Mouse (Mus musculus) frontal cortex, postnatal 14 days (tissue): ENCODE data around the gene Atad3a.

Experiments
- DNase-seq, 2 experiments: peaks; one replicate each; pipeline ENCODE4 v3.0.0; 2022; ENCODE audit warnings: low spot score in 2 of 2

Gene Atad3a

DNA sequence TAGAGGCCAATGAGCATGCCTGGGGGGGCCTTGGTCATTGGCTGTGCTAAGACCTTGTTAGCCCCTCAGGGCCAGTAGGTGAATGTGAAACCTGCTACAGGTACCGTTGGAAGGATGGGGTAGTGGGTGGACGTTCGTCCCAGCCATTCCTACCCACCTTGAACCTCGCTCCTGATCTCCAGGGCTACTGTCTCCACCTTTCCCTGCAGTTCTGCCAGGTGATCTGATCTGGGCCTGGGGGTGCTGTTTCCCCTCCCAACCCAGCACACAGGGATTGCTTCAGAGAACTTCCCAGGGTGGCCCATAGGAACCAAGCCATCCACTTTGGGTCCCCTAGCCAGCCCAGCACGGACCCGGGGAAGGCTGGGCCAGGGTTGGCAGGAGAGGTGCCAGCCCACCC, 21.7 kb downstream of the Atad3a start:
- DNase-seq, result no peak

GRCm38 (mm10) chr4:155738262-155738661, 22.6 kb downstream of the Atad3a start:
- DNase-seq, result no peak

DNA sequence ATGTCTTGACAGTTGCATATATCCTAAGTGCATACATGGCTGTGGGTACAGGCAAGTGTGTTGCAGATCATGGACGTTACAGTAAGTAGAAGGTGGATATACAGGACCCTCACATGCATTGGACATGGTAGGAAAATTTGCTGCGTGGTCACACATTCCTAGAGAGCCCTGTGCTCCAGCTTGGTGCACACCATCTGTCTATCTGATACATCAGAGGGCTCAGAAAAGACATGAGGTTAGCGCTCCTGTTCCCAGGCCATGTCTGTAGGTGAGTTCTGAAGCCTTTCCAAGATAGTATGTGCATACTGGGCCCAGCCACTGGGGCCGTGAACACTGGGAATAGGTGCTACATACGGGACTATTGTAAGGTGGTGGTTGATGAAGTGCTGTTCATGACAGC, 24.5 kb downstream of the Atad3a start:
- DNase-seq, result no peak

- DNase-seq, result no peak
Observed at GRCm38 (mm10) chr4:155735788-155736187, 25.1 kb downstream of the Atad3a start.

- DNase-seq, result no peak
Observed at GRCm38 (mm10) chr4:155734951-155735702, 25.8 kb downstream of the Atad3a start.

GRCm38 (mm10) chr4:155734350-155734941, 26.4 kb downstream of the Atad3a start, which contains the start of gene Tmem240:
Gene Tmem240, plus strand, starts transcription at chr4:155734800.
- peak; percentile 87 to 88 for DNase-seq

- DNase-seq, result no peak
Observed at GRCm38 (mm10) chr4:155733267-155733666, 27.6 kb downstream of the Atad3a start.

- DNase-seq, result no peak
Observed at GRCm38 (mm10) chr4:155727993-155728392, 32.9 kb downstream of the Atad3a start.

DNA sequence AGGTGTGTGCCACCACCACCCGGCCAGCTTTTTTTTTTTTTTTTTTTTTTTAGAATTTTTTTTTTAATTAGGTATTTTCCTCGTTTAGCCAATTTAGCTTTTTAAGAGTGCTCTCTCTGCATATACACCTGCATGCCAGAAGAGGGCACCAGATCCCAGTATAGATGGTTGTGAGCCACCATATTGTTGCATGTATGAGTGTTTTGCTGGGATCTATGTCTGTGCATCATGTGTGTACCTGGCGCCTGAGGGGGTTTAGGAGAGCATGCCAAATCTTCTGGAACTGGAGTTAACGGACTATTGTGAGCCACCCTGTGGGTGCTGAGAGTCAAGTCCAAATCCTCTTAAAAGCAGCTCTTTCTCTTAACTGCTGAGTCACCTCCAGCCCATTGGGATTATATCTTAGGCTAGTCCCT, 39.2 kb downstream of the Atad3a start:
- DNase-seq, result no peak

DNA sequence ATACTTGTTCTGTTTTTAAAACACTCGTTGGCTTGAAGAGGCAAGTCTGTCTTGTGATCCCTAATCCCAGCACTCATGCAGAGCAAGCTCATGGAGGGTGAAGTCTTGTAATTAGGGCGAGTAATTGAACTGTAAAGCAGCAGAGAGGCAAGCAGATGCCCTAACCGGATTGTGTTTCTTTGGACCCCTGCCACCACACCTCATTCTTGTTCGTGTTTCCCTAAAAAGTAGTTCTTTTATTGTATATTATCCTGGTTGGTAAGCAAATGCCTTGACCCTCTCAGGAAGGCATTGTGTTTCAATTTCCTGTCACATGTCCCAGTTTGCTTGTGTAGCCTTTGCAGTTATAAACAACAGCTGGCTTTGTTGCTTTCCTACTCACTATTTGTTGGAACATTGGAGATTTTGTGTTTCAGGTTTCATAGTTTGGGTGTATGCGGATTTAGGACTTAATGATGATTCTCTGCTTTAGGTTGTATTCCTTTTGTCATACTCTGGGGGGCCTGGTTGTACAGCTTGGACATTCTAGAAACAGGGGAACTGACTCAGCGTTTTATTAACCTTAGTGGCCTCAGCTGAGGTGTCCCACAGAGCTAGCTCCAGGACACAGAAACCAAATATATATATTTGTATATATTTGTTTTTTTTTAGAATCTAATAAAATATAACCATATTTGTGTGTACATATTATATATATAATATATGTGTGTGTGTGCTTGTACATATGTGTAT, 50.2 kb downstream of the Atad3a start:
- DNase-seq, result no peak

DNA sequence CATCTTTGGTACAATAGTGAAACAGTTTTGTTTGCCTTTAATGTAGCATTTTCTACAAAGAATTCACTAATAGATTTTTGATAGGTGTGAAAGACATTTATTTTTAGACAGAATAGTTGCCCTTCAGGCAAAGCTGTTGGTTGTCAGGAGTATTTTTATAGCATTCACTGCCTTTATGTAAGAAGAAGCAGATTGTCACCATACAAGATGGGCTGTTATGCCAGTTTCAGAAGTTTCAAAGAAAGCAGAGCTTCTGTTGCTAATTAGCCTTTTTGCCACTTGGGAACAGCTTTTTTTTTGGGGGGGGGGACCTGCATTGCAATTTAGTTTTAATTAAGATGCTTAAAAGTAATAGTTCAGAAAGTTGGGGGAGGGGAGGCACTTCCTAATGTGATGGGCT, 51.9 kb downstream of the Atad3a start:
- DNase-seq, result no peak

GRCm38 (mm10) chr4:155708582-155708981, 52.3 kb downstream of the Atad3a start:
- no peak for DNase-seq

DNA sequence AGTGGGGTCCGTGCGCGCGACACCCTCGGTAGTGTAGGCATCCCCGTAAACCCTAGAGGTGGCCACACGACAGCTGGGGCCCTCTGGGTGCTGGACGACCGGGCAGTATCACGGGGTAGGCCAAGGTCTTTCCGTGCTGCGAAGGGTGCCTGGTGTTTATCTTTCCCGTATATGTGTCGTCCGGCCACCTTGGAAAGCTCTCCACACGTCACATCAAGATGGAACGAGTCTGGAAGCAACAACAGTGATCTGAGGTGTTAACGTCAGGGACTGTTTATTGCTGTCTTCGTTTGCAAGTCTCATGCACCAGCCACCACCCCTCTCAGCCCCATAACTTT, 55.3 kb downstream of the Atad3a start:
- no peak for DNase-seq

GRCm38 (mm10) chr4:155704721-155705591, 55.9 kb downstream of the Atad3a start, which contains the start of gene Ssu72:
Gene Ssu72, plus strand, starts transcription at chr4:155704800.
- DNase-seq, result peak; percentile 89 to 93

- DNase-seq, result no peak
Observed at GRCm38 (mm10) chr4:155703425-155703929, 57.4 kb downstream of the Atad3a start.

GRCm38 (mm10) chr4:155700425-155700824, 60.5 kb downstream of the Atad3a start:
- DNase-seq, result no peak

GRCm38 (mm10) chr4:155696261-155697255, 64.3 kb downstream of the Atad3a start:
- no peak for DNase-seq

- no peak for DNase-seq
Observed at GRCm38 (mm10) chr4:155695531-155696062, 65.3 kb downstream of the Atad3a start.

DNA sequence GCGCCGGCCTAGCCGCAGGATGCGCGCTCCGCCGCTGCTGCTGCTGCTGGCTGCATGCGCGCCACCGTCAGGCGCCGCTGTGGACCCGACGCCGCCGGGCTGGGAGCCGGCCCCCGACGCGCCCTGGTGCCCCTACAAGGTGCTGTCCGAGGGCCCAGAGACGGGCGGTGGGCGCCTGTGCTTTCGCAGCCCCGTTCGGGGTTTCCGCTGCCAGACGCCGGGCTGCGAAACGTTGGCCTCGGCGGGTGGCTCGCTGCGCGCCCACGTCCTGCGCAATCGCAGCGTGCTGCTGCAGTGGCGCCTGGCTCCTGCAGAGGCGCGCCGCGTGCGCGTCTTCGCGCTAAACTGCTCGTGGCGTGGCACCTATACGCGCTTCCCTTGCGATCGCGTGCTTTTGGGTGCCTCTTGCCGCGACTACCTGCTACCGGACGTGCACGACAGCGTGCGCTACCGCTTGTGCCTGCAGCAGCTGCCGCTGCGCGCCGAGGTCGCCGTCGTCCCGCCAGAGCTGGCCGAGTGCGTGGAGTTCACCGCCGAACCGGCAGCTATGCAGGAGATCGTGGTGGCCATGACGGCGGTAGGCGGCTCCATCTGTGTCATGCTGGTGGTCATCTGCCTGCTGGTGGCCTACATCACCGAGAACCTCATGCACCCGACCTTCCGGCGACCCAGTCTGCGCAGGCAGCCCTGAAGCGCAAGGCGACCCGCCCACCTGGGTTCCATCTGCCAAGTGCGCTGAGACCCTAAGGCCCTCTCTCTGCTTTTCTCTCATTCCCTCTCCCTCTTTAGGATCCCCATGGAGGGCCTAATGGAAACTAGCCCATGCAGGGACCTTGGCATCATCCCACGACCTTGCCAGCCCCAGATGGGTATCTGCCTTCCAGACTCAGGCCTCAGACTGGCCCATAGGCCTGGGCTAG, 66.2 kb downstream of the Atad3a start:
- DNase-seq, result peak; percentile 72
